Mouse (Mus musculus) embryo, embryonic 9.5 days (tissue): ENCODE results near the gene Slc7a14.

Experiments
- DNase-seq: peaks from one replicate; pipeline ENCODE4 v3.0.0-alpha.2; 2017; ENCODE audit errors: extremely low spot score

Gene Slc7a14

GRCm38 (mm10) chr3:31209001-31209400 is 101.2 kb downstream of the Slc7a14 start:
- DNase-seq: peak; percentile 57

- peak; percentile 59 for DNase-seq
Observed at GRCm38 (mm10) chr3:31208458-31208994, 101.7 kb downstream of the Slc7a14 start.

- DNase-seq: no peak
Observed at GRCm38 (mm10) chr3:31208046-31208445, 102.1 kb downstream of the Slc7a14 start.

GRCm38 (mm10) chr3:31205167-31205566 is 105.0 kb downstream of the Slc7a14 start:
- no peak for DNase-seq

- no peak for DNase-seq
Observed at GRCm38 (mm10) chr3:31203947-31204346, 106.2 kb downstream of the Slc7a14 start.

GRCm38 (mm10) chr3:31199162-31199877 is 110.9 kb downstream of the Slc7a14 start:
- DNase-seq: no peak

GRCm38 (mm10) chr3:31191402-31191801 is 118.8 kb downstream of the Slc7a14 start:
- peak; percentile 19 for DNase-seq

- DNase-seq: no peak
Observed at GRCm38 (mm10) chr3:31190342-31190741, 119.8 kb downstream of the Slc7a14 start.

- DNase-seq: no peak
Observed at GRCm38 (mm10) chr3:31166365-31166871, 143.8 kb downstream of the Slc7a14 start.

GRCm38 (mm10) chr3:31165803-31166202 is 144.4 kb downstream of the Slc7a14 start:
- no peak for DNase-seq

- no peak for DNase-seq
Observed at GRCm38 (mm10) chr3:31162860-31163259, 147.3 kb downstream of the Slc7a14 start.

GRCm38 (mm10) chr3:31161336-31161735 is 148.8 kb downstream of the Slc7a14 start:
- DNase-seq: no peak

- DNase-seq: no peak
Observed at GRCm38 (mm10) chr3:31160046-31160445, 150.1 kb downstream of the Slc7a14 start.

- DNase-seq: no peak
Observed at GRCm38 (mm10) chr3:31157776-31158175, 152.4 kb downstream of the Slc7a14 start.

GRCm38 (mm10) chr3:31156126-31156525 is 154.1 kb downstream of the Slc7a14 start:
- DNase-seq: no peak
